Mouse (Mus musculus): ENCODE measurements around the gene Tuba1a. TPM values are rescaled to one million over a fixed set of nuclear protein-coding genes. Genes with fewer than 3 reads are reported as not detected.

Tuba1a gene
- total and polyA plus RNA-seq, 3 experiments, result 153 to 533 (median 254) TPM

- peak; percentile 68; the same call in 1 of the 2 replicates for TF ChIP-seq MAFK (IDR thresholded peaks at IDR 0.05; ENCODE audit: insufficient replicate concordance, low read length)
- no peak for TF ChIP-seq ZMIZ1 (IDR thresholded peaks at IDR 0.05; ENCODE audit: low read depth, low read length)
- dilution Hi-C loops (cut with MboI; ENCODE audit: extremely low pct_ligation_motif_present, extremely low pct_unique_long_range_greater_than_20kb, low sequenced_read_pairs), result no loop called here
- H3K27me3 ChIP-seq (replicated peaks), result peaks cover 3% of the 10 kb centered on the region
- in situ Hi-C loops (cut with MboI; ENCODE audit: low pct_ligation_motif_present, low pct_unique_long_range_greater_than_20kb, low sequenced_read_pairs), result no loop called here
- H3K27ac ChIP-seq (ENCODE audit: insufficient read depth, low read depth), result no peak overlapping the region
- H3K9ac ChIP-seq (ENCODE audit: insufficient read depth, low read depth), result no peak overlapping the region
- no peak for DNase-seq (ENCODE audit: extremely low read depth)
- H3K79me2 ChIP-seq (replicated peaks; ENCODE audit: control insufficient read depth, extremely low read depth, insufficient read depth, poor library complexity, severe bottlenecking), result no peaks in the 10 kb centered on the region
- peaks cover 0 to 21% of the 10 kb centered on the region in 2 experiments; a peak in 2 of 4 replicates for H3K4me1 ChIP-seq (ENCODE audit: control insufficient read depth in 1 of 2, insufficient read depth in 2 of 2)
- H3K9me3 ChIP-seq (replicated peaks; ENCODE audit: low read length), result no peaks in the 10 kb centered on the region
- H3K4me3 ChIP-seq (replicated peaks in 1 of 3; ENCODE audit: low read depth in 2 of 3, low read length in 2 of 3, poor library complexity in 1 of 3), result no peak overlapping the region
- no peak overlapping the region for H3K4me2 ChIP-seq (ENCODE audit: insufficient read depth, low read depth, poor library complexity, severe bottlenecking)
- no peaks in the 10 kb centered on the region for H3K36me3 ChIP-seq (replicated peaks in 1 of 2; ENCODE audit: control insufficient read depth in 1 of 2, insufficient read depth in 1 of 2, low read length in 1 of 2)
Measured at GRCm38 (mm10) chr15:98982100-98982499, 28.6 kb upstream of the Tuba1a start.

GRCm38 (mm10) chr15:98980012-98980614 lies 26.6 kb upstream of the Tuba1a start:
- Histone ChIP-seq H3K27ac (ENCODE audit: insufficient read depth, low read depth) (no peak overlapping the region), H3K4me1 (ENCODE audit: control insufficient read depth in 1 of 2, insufficient read depth in 2 of 2) (peaks cover 0 to 14% of the 10 kb centered on the region in 2 experiments; a peak in 2 of 4 replicates), H3K9me3 (replicated peaks; ENCODE audit: low read length) (no peaks in the 10 kb centered on the region), H3K9ac (ENCODE audit: insufficient read depth, low read depth) (no peak overlapping the region), H3K27me3 (replicated peaks) (peaks cover 3% of the 10 kb centered on the region), H3K79me2 (replicated peaks; ENCODE audit: control insufficient read depth, extremely low read depth, insufficient read depth, poor library complexity, severe bottlenecking) (no peaks in the 10 kb centered on the region), H3K36me3 (replicated peaks in 1 of 2; ENCODE audit: control insufficient read depth in 1 of 2, insufficient read depth in 1 of 2, low read length in 1 of 2) (no peaks in the 10 kb centered on the region), H3K4me2 (ENCODE audit: insufficient read depth, low read depth, poor library complexity, severe bottlenecking) (no peak overlapping the region), H3K4me3 (replicated peaks in 1 of 3; ENCODE audit: low read depth in 2 of 3, low read length in 2 of 3, poor library complexity in 1 of 3) (no peak overlapping the region)
- DNase-seq (ENCODE audit: extremely low read depth), result no peak
- dilution Hi-C loops (cut with MboI; ENCODE audit: extremely low pct_ligation_motif_present, extremely low pct_unique_long_range_greater_than_20kb, low sequenced_read_pairs) (no loop called here), in situ Hi-C loops (cut with MboI; ENCODE audit: low pct_ligation_motif_present, low pct_unique_long_range_greater_than_20kb, low sequenced_read_pairs) (no loop called here)
- TF ChIP-seq JUN (IDR thresholded peaks at IDR 0.05; ENCODE audit: insufficient read depth, low read depth, low read length) (no peak), ZC3H11A (IDR thresholded peaks at IDR 0.05; ENCODE audit: low read depth, low read length) (no peak), HCFC1 (IDR thresholded peaks at IDR 0.05; ENCODE audit: low read depth, low read length) (no peak), RCOR1 (conservative IDR thresholded peaks at IDR 0.05; ENCODE audit: low read depth, low read length) (no peak), MAZ (IDR thresholded peaks at IDR 0.05; ENCODE audit: low read depth, low read length) (no peak), MAX (IDR thresholded peaks at IDR 0.05; ENCODE audit: low read length) (no peak), USF1 (IDR thresholded peaks at IDR 0.05; ENCODE audit: low read depth, low read length) (no peak), ZMIZ1 (IDR thresholded peaks at IDR 0.05; ENCODE audit: low read depth, low read length) (no peak), PAX5 (IDR thresholded peaks at IDR 0.05; ENCODE audit: low read length) (no peak), JUND (conservative IDR thresholded peaks at IDR 0.05; ENCODE audit: low read depth, low read length) (no peak), BHLHE40 (IDR thresholded peaks at IDR 0.05; ENCODE audit: low read depth, low read length) (no peak), ZNF384 (IDR thresholded peaks at IDR 0.05; ENCODE audit: low read depth, low read length) (no peak), ELF1 (IDR thresholded peaks at IDR 0.05; ENCODE audit: low read depth, low read length) (no peak), KAT2A (IDR thresholded peaks at IDR 0.05; ENCODE audit: insufficient replicate concordance, low read length) (no peak), TBP (conservative IDR thresholded peaks at IDR 0.05; ENCODE audit: low read depth, low read length) (no peak), IRF4 (IDR thresholded peaks at IDR 0.05; ENCODE audit: low read depth, low read length) (no peak), NRF1 (IDR thresholded peaks at IDR 0.05; ENCODE audit: low read depth, low read length) (no peak), E2F4 (IDR thresholded peaks at IDR 0.05; ENCODE audit: insufficient replicate concordance, low read depth, low read length) (no peak)

Measured in CH12.LX (cell line).